Mouse (Mus musculus): ENCODE results near the gene Tbx3. TPM values are rescaled to one million over a fixed set of nuclear protein-coding genes. Genes with fewer than 3 reads are reported as not detected.
A peak's percentile ranks its signal among the peaks of the same experiment; 100 is the strongest.

The Tbx3 gene
- total and polyA plus RNA-seq, 2 experiments: 7.7 to 32.4 TPM

GRCm38 (mm10) chr5:119687005-119687855 lies 16.8 kb downstream of the Tbx3 start:
- Histone ChIP-seq H3K79me2 (ENCODE audit: control insufficient read depth, insufficient read depth, low read length) (no peaks in the 10 kb centered on the region), H3K27me3 (ENCODE audit: control insufficient read depth, insufficient read depth, low read length) (no peaks in the 10 kb centered on the region), H3K4me1 (ENCODE audit: control insufficient read depth, insufficient read depth, low read length) (peaks cover 2% of the 10 kb centered on the region; the same call in 1 of the 2 replicates), H3K36me3 (ENCODE audit: control insufficient read depth, insufficient read depth, low read length) (no peaks in the 10 kb centered on the region; the same call in 1 of the 2 replicates), H3K9ac (ENCODE audit: low read depth, low read length) (no peak overlapping the region), H3K27ac (replicated peaks; ENCODE audit: insufficient read depth, low read depth, low read length) (no peak overlapping the region), H3K4me3 (ENCODE audit: insufficient read depth, low read depth, low read length) (no peak overlapping the region)
- TF ChIP-seq CTCF (IDR thresholded peaks at IDR 0.05; ENCODE audit: low read depth, low read length): no peak
- no peak for TF ChIP-seq POLR2A (IDR thresholded peaks at IDR 0.05; ENCODE audit: extremely low read depth, insufficient read depth, low read length)
- WGBS: 26% methylated on average over 36 of the region's 36 CpGs
- no peak for DNase-seq (ENCODE audit: extremely low read depth, low read depth, low spot score)

- no peak overlapping the region for H3K4me3 ChIP-seq (ENCODE audit: insufficient read depth, low read depth, low read length)
- H3K36me3 ChIP-seq (ENCODE audit: control insufficient read depth, insufficient read depth, low read length): no peaks in the 10 kb centered on the region
- 48% methylated on average over 22 of the region's 22 CpGs for WGBS
- no peak for DNase-seq (ENCODE audit: extremely low read depth, low read depth, low spot score)
- H3K9ac ChIP-seq (ENCODE audit: low read depth, low read length): no peak overlapping the region
- TF ChIP-seq CTCF (IDR thresholded peaks at IDR 0.05; ENCODE audit: low read depth, low read length): no peak
- TF ChIP-seq POLR2A (IDR thresholded peaks at IDR 0.05; ENCODE audit: extremely low read depth, insufficient read depth, low read length): no peak
- no peaks in the 10 kb centered on the region for H3K27me3 ChIP-seq (ENCODE audit: control insufficient read depth, insufficient read depth, low read length)
- no peak overlapping the region for H3K27ac ChIP-seq (replicated peaks; ENCODE audit: insufficient read depth, low read depth, low read length)
- H3K79me2 ChIP-seq (ENCODE audit: control insufficient read depth, insufficient read depth, low read length): no peaks in the 10 kb centered on the region
- H3K4me1 ChIP-seq (ENCODE audit: control insufficient read depth, insufficient read depth, low read length): peaks cover 2% of the 10 kb centered on the region; the same call in 1 of the 2 replicates
These were observed 17.4 kb downstream of the Tbx3 start for GRCm38 (mm10) chr5:119687856-119688206.

GRCm38 (mm10) chr5:119688306-119688705 lies 17.8 kb downstream of the Tbx3 start:
- TF ChIP-seq CTCF (IDR thresholded peaks at IDR 0.05; ENCODE audit: low read depth, low read length) (no peak), POLR2A (IDR thresholded peaks at IDR 0.05; ENCODE audit: extremely low read depth, insufficient read depth, low read length) (no peak)
- H3K36me3 ChIP-seq (ENCODE audit: control insufficient read depth, insufficient read depth, low read length): no peaks in the 10 kb centered on the region
- H3K27me3 ChIP-seq (ENCODE audit: control insufficient read depth, insufficient read depth, low read length): no peaks in the 10 kb centered on the region
- no peak overlapping the region for H3K4me3 ChIP-seq (ENCODE audit: insufficient read depth, low read depth, low read length)
- DNase-seq (ENCODE audit: extremely low read depth, low read depth, low spot score): no peak
- H3K9ac ChIP-seq (ENCODE audit: low read depth, low read length): no peak overlapping the region
- peaks cover 2% of the 10 kb centered on the region; the same call in 1 of the 2 replicates for H3K4me1 ChIP-seq (ENCODE audit: control insufficient read depth, insufficient read depth, low read length)
- H3K79me2 ChIP-seq (ENCODE audit: control insufficient read depth, insufficient read depth, low read length): no peaks in the 10 kb centered on the region
- no peak overlapping the region for H3K27ac ChIP-seq (replicated peaks; ENCODE audit: insufficient read depth, low read depth, low read length)
- WGBS: 74% methylated on average over 3 of the region's 3 CpGs

- H3K79me2 ChIP-seq (ENCODE audit: control insufficient read depth, insufficient read depth, low read length): no peaks in the 10 kb centered on the region
- H3K4me3 ChIP-seq (ENCODE audit: insufficient read depth, low read depth, low read length): no peak overlapping the region
- H3K27me3 ChIP-seq (ENCODE audit: control insufficient read depth, insufficient read depth, low read length): no peaks in the 10 kb centered on the region
- H3K36me3 ChIP-seq (ENCODE audit: control insufficient read depth, insufficient read depth, low read length): no peaks in the 10 kb centered on the region
- DNase-seq (ENCODE audit: extremely low read depth, low read depth, low spot score): no peak
- TF ChIP-seq CTCF (IDR thresholded peaks at IDR 0.05; ENCODE audit: low read depth, low read length) (no peak), POLR2A (IDR thresholded peaks at IDR 0.05; ENCODE audit: extremely low read depth, insufficient read depth, low read length) (no peak)
- no peak overlapping the region for H3K27ac ChIP-seq (replicated peaks; ENCODE audit: insufficient read depth, low read depth, low read length)
- H3K9ac ChIP-seq (ENCODE audit: low read depth, low read length): no peak overlapping the region
- 73% methylated on average over 8 of the region's 8 CpGs for WGBS
- H3K4me1 ChIP-seq (ENCODE audit: control insufficient read depth, insufficient read depth, low read length): peaks cover 2% of the 10 kb centered on the region; the same call in 1 of the 2 replicates
These were observed 18.5 kb downstream of the Tbx3 start for GRCm38 (mm10) chr5:119688914-119689420.

GRCm38 (mm10) chr5:119689501-119689900 lies 19.0 kb downstream of the Tbx3 start:
- no peaks in the 10 kb centered on the region for H3K36me3 ChIP-seq (ENCODE audit: control insufficient read depth, insufficient read depth, low read length)
- no peak for DNase-seq (ENCODE audit: extremely low read depth, low read depth, low spot score)
- no peak for TF ChIP-seq POLR2A (IDR thresholded peaks at IDR 0.05; ENCODE audit: extremely low read depth, insufficient read depth, low read length)
- TF ChIP-seq CTCF (IDR thresholded peaks at IDR 0.05; ENCODE audit: low read depth, low read length): no peak
- H3K4me1 ChIP-seq (ENCODE audit: control insufficient read depth, insufficient read depth, low read length): peaks cover 2% of the 10 kb centered on the region; the same call in 1 of the 2 replicates
- H3K9ac ChIP-seq (ENCODE audit: low read depth, low read length): no peak overlapping the region
- no peaks in the 10 kb centered on the region for H3K27me3 ChIP-seq (ENCODE audit: control insufficient read depth, insufficient read depth, low read length)
- no peak overlapping the region for H3K4me3 ChIP-seq (ENCODE audit: insufficient read depth, low read depth, low read length)
- H3K27ac ChIP-seq (replicated peaks; ENCODE audit: insufficient read depth, low read depth, low read length): no peak overlapping the region
- 57% methylated on average over 3 of the region's 3 CpGs for WGBS
- H3K79me2 ChIP-seq (ENCODE audit: control insufficient read depth, insufficient read depth, low read length): no peaks in the 10 kb centered on the region

- no peak overlapping the region for H3K4me3 ChIP-seq (ENCODE audit: insufficient read depth, low read depth, low read length)
- H3K27me3 ChIP-seq (ENCODE audit: control insufficient read depth, insufficient read depth, low read length): no peaks in the 10 kb centered on the region
- H3K36me3 ChIP-seq (ENCODE audit: control insufficient read depth, insufficient read depth, low read length): no peaks in the 10 kb centered on the region
- no peaks in the 10 kb centered on the region for H3K4me1 ChIP-seq (ENCODE audit: control insufficient read depth, insufficient read depth, low read length)
- no peak overlapping the region for H3K9ac ChIP-seq (ENCODE audit: low read depth, low read length)
- H3K79me2 ChIP-seq (ENCODE audit: control insufficient read depth, insufficient read depth, low read length): no peaks in the 10 kb centered on the region
- DNase-seq (ENCODE audit: extremely low read depth, low read depth, low spot score): peak; percentile 39
- 2% methylated on average over 13 of the region's 13 CpGs for WGBS
- no peak for TF ChIP-seq POLR2A (IDR thresholded peaks at IDR 0.05; ENCODE audit: extremely low read depth, insufficient read depth, low read length)
- TF ChIP-seq CTCF (IDR thresholded peaks at IDR 0.05; ENCODE audit: low read depth, low read length): peak; percentile 91
- no peak overlapping the region for H3K27ac ChIP-seq (replicated peaks; ENCODE audit: insufficient read depth, low read depth, low read length)
These were observed 20.6 kb downstream of the Tbx3 start for GRCm38 (mm10) chr5:119691075-119691474.

All from liver, adult 2 months (tissue).